Mouse (Mus musculus) neural tube, embryonic 15.5 days (tissue): ENCODE data around the gene Mtmr1. TPM values are rescaled to one million over a fixed set of nuclear protein-coding genes. Genes with fewer than 3 reads are reported as not detected.

Experiments
- ATAC-seq: fragments of 200-750 bp; cut with Nextera tagmentation; 2 replicates; pipeline ENCODE4 v1.8.0; 2017; ENCODE audit warnings: mild to moderate bottlenecking, moderate TSS enrichment, moderate library complexity; ENCODE audit not compliant: low FRiP score
- H3K27ac ChIP-seq: fragments of 300-500 bp; sonication (generic); replicated peaks from 2 replicates; pipeline ENCODE4 v1.5.1; 2015; ENCODE audit warnings: mild to moderate bottlenecking, inconsistent platforms
- H3K27me3 ChIP-seq: fragments of 300-500 bp; sonication (generic); replicated peaks from 2 replicates; pipeline ENCODE4 v1.6.1; 2015; ENCODE audit warnings: inconsistent platforms
- H3K36me3 ChIP-seq: fragments of 300-500 bp; sonication (generic); 2 replicates; pipeline ENCODE4 v1.6.1; 2015; ENCODE audit warnings: inconsistent platforms
- H3K4me1 ChIP-seq: fragments of 300-500 bp; sonication (generic); 2 replicates; pipeline ENCODE4 v1.6.1; 2015; ENCODE audit warnings: inconsistent platforms
- H3K4me2 ChIP-seq: fragments of 300-500 bp; sonication (generic); 2 replicates; pipeline ENCODE4 v1.6.1; 2015; ENCODE audit warnings: inconsistent platforms, mild to moderate bottlenecking, moderate library complexity
- H3K4me3 ChIP-seq: fragments of 300-500 bp; sonication (generic); replicated peaks from 2 replicates; pipeline ENCODE4 v1.5.1; 2015; ENCODE audit warnings: mild to moderate bottlenecking, inconsistent platforms
- H3K9ac ChIP-seq: fragments of 300-500 bp; sonication (generic); replicated peaks from 2 replicates; pipeline ENCODE4 v1.6.1; 2015; ENCODE audit warnings: mild to moderate bottlenecking, inconsistent platforms
- H3K9me3 ChIP-seq: fragments of 300-500 bp; sonication (generic); replicated peaks from 2 replicates; pipeline ENCODE4 v1.6.1; 2016; ENCODE audit warnings: inconsistent platforms
- WGBS: fragments of 180-500 bp; shearing (Covaris S2); methylation state at CpG from one replicate; pipeline ENCODE4 v1.1.7; 2015; ENCODE audit warnings: mixed read lengths; 5-methylcytosine and 5-hydroxymethylcytosine counted together
- polyA plus RNA-seq: library from polyadenylated mRNA; unstranded; fragments of >200 nt; fragmentation: Nextera tagmentation; extraction: Ambion mirVana; gene quantifications from 2 replicates; pipeline ENCODE4 v1.2.1, GENCODE M21; 2015

Gene Mtmr1
- polyA plus RNA-seq, 1 experiment from 2014 or later, result 16.2 TPM

DNA sequence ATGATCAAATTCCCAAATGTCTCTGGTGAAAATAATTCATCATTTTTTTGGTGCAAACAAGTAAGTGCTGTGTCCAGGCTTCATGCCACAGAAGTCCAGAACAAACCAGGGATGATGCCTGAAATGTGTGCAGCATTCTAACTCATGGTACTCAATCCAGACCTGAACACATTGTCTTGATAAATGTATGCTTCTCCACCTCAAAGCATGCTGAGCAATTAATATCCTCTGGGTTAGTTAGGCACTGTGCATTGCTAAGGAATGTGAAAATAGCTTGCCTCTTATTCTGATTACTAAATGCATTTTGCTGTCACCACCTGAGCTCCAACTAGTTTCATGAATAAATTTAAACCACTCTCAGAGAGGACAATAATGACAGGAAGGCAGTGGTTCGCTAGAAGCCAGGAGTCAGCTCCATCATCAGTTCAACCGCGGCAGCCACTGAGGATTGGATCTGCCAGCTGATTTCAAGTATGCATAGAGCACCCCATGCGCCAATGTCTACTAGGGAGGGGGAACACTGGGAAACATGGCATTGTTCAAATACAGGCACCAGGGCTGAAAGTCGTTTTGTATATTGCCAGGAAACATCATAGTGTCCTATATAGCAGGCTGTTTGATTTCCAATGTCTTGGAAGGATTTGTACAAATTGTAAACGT lies 91.6 kb downstream of the Mtmr1 start:
- H3K9ac ChIP-seq, result no peak overlapping the region
- no peaks in the 10 kb centered on the region for H3K27me3 ChIP-seq
- H3K4me2 ChIP-seq, result no peak overlapping the region
- H3K4me1 ChIP-seq, result 0 out of 2 replicates have a peak, but pooled peaks cover 4% of the 10 kb centered on the region
- ATAC-seq, result no peak
- no peaks in the 10 kb centered on the region for H3K36me3 ChIP-seq
- WGBS, result 53% methylated on average over 6 of the region's 6 CpGs
- H3K27ac ChIP-seq, result no peak overlapping the region
- no peak overlapping the region for H3K4me3 ChIP-seq
- H3K9me3 ChIP-seq, result no peaks in the 10 kb centered on the region

- no peak overlapping the region for H3K27ac ChIP-seq
- ATAC-seq, result no peak
- H3K9me3 ChIP-seq, result no peaks in the 10 kb centered on the region
- no peak overlapping the region for H3K4me3 ChIP-seq
- whole genome bisulfite sequencing, result 65% methylated on average over 7 of the region's 7 CpGs
- H3K36me3 ChIP-seq, result no peaks in the 10 kb centered on the region
- no peak overlapping the region for H3K9ac ChIP-seq
- H3K27me3 ChIP-seq, result no peaks in the 10 kb centered on the region
- no peak overlapping the region for H3K4me2 ChIP-seq
- no peaks in the 10 kb centered on the region for H3K4me1 ChIP-seq
These were observed 99.7 kb downstream of the Mtmr1 start for GRCm38 (mm10) chrX:71464138-71464826.

GRCm38 (mm10) chrX:71465417-71465816 lies 100.9 kb downstream of the Mtmr1 start:
- Histone ChIP-seq H3K36me3 (no peaks in the 10 kb centered on the region), H3K9me3 (no peaks in the 10 kb centered on the region), H3K4me3 (no peak overlapping the region), H3K9ac (no peak overlapping the region), H3K27ac (no peak overlapping the region), H3K4me2 (no peak overlapping the region), H3K4me1 (no peaks in the 10 kb centered on the region), H3K27me3 (no peaks in the 10 kb centered on the region)
- ATAC-seq, result no peak
- WGBS, result 86% methylated on average over 1 of the region's 1 CpGs

DNA sequence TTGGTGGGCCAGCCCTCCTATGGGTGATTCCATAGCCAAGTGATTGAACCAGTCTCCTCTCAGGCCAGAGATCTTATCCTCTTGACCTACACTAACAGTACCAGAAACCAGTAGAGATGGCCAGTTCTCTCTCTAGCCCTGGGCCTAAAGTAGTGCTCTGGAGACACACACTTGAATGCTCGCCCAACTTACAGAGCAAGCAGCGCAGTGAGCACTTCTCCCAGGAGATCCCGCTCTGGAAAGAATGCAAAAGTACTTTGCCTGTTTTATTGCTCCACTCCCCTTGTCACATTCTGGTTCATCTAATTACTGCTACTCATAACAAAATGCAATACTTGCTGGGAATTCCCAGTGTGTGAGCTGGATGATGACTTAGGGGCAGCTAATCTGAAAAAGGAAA lies 102.9 kb downstream of the Mtmr1 start:
- Histone ChIP-seq H3K36me3 (no peaks in the 10 kb centered on the region), H3K27ac (no peak overlapping the region), H3K9ac (no peak overlapping the region), H3K4me3 (no peak overlapping the region), H3K4me2 (no peak overlapping the region), H3K9me3 (no peaks in the 10 kb centered on the region), H3K4me1 (no peaks in the 10 kb centered on the region), H3K27me3 (no peaks in the 10 kb centered on the region)
- WGBS, result 50% methylated on average over 3 of the region's 3 CpGs
- ATAC-seq, result no peak

Other genes with a start within 250 kb of the Mtmr1 start
- 5.4 and 5.7 TPM in 2 replicates for gene Mtm1, start 154.0 kb upstream of the Mtmr1 start, polyA plus RNA-seq
- 91.7 and 98.4 TPM in 2 replicates for gene Cd99l2, start 128.1 kb downstream of the Mtmr1 start, polyA plus RNA-seq
- 419 and 441 TPM in 2 replicates for gene Hmgb3, start 191.2 kb downstream of the Mtmr1 start, polyA plus RNA-seq